Mouse (Mus musculus) megakaryocyte progenitor cell, adult 5-6 weeks (primary cell): ENCODE measurements around the gene Slc47a2. TPM values are rescaled to one million over a fixed set of nuclear protein-coding genes. Genes with fewer than 3 reads are reported as not detected.

Experiments used
- total RNA-seq, 2 experiments: library from RNA; stranded (forward) in 1 of 2; stranded (reverse) in 1 of 2; fragments of 157-497, 149-512 nt in 1 of 2; fragments of 200-1000 nt in 1 of 2; gene quantifications; 2 replicates each; pipeline versions ENCODE4 v1.2.3 to v1.2.4; 2015 to 2017

The Slc47a2 gene
- total RNA-seq, 2 experiments from 2014 or later, result not detected

Other genes starting within 250 kb of the Slc47a2 start
- gene Tnfrsf13b, start 216.1 kb downstream of the Slc47a2 start, total RNA-seq (2015), result 39.9 and 42.4 TPM in 2 replicates
- gene Tnfrsf13b, start 216.1 kb downstream of the Slc47a2 start, total RNA-seq (2017), result 55.3 and 64.2 TPM in 2 replicates
- 32.3 and 36.1 TPM in 2 replicates for gene Usp22, start 167.8 kb downstream of the Slc47a2 start, total RNA-seq (2015)
- gene Usp22, start 167.8 kb downstream of the Slc47a2 start, total RNA-seq (2017), result 54.1 and 79.4 TPM in 2 replicates
- 0.32 TPM in 1 of 2 replicates, not detected in the other for gene Aldh3a1, start 135.3 kb downstream of the Slc47a2 start, total RNA-seq (2015)
- 0.34 TPM in 1 of 2 replicates, not detected in the other for gene Aldh3a1, start 135.3 kb downstream of the Slc47a2 start, total RNA-seq (2017)
- 20.2 and 25.5 TPM in 2 replicates for gene Aldh3a2, start 75.4 kb downstream of the Slc47a2 start, total RNA-seq (2015)
- 17.3 and 17.6 TPM in 2 replicates for gene Aldh3a2, start 75.4 kb downstream of the Slc47a2 start, total RNA-seq (2017)
- gene Slc47a1, start 35.5 kb upstream of the Slc47a2 start, total RNA-seq (2015), result not detected in 2 replicates
- gene Slc47a1, start 35.5 kb upstream of the Slc47a2 start, total RNA-seq (2017), result not detected in 2 replicates
- not detected in 2 replicates for gene Rnf112, start 111.3 kb upstream of the Slc47a2 start, total RNA-seq (2015)
- gene Rnf112, start 111.3 kb upstream of the Slc47a2 start, total RNA-seq (2017), result not detected in 2 replicates
- gene Mfap4, start 142.6 kb upstream of the Slc47a2 start, total RNA-seq (2015), result not detected in 2 replicates
- gene Mfap4, start 142.6 kb upstream of the Slc47a2 start, total RNA-seq (2017), result not detected in 2 replicates
- 6.2 and 7.9 TPM in 2 replicates for gene Mapk7, start 151.5 kb upstream of the Slc47a2 start, total RNA-seq (2015)
- 10.3 and 12.0 TPM in 2 replicates for gene Mapk7, start 151.5 kb upstream of the Slc47a2 start, total RNA-seq (2017)
- gene B9d1, start 162.3 kb upstream of the Slc47a2 start, total RNA-seq (2015), result 0.49 and 1.3 TPM in 2 replicates
- 0.92 TPM in 1 of 2 replicates, not detected in the other for gene B9d1, start 162.3 kb upstream of the Slc47a2 start, total RNA-seq (2017)
- gene Epn2, start 236.8 kb upstream of the Slc47a2 start, total RNA-seq (2015), result 0.05 TPM in 1 of 2 replicates, not detected in the other
- 0.34 TPM in 1 of 2 replicates, not detected in the other for gene Epn2, start 236.8 kb upstream of the Slc47a2 start, total RNA-seq (2017)